Mouse (Mus musculus): ENCODE results near the gene Runx2.
A peak's percentile ranks its signal among the peaks of the same experiment; 100 is the strongest.

Runx2 gene

DNA sequence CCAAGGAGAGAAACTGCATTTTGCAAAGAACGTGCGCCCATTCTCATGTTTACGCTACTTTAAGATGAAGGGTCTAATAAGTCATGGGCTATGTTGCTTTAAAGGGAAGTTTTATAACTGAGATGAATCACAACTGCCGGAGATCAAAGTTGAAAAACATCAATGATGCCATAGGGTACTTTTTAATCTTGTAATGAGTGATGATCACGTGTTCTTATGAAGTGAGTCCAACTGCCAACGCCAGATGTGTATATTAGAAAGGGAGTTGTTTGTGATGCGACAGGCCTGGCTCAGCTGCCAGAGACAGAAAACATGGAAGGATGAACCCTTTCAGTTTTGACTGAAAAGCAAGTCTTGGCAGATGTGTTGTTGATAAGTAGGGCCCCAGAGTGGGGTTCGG is 101.2 kb downstream of the Runx2 start:
- DNase-seq (ENCODE audit: low spot score) = no peak

DNA sequence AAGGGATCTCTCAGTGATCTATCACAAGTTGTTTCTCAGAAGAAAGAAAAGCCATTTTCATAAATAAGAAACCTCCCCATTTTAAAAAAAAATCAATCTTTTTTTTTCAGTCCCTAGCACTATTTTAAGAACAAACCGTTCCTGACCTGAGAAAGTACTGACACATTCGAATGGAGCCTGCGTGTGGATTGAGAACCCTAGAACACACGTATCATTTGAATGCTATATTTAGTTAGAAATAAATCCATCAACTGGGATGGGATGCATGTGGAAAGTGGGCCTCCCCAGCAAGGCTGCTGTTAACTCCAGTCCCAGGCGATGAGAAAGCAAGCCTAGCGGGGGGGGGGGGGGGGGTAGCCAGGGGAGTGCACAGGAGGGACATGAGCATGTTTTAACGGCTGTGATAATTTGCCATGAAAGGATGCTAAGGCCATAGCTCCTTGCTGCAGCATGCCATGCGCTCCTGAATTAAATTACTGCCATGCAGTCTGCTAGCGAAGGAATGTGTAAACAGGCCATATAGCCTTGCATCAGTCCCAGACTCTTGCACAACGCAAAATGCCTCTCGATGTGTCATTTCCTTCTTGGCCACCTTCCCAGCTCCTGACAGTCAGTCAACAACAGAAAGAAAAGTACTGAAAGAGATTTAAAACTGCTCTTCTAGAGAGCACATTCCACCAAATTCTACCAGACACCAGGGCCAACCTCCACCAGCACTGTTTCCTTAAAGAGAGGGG is 104.9 kb downstream of the Runx2 start:
- peak; percentile 49 for DNase-seq (ENCODE audit: low spot score)

DNA sequence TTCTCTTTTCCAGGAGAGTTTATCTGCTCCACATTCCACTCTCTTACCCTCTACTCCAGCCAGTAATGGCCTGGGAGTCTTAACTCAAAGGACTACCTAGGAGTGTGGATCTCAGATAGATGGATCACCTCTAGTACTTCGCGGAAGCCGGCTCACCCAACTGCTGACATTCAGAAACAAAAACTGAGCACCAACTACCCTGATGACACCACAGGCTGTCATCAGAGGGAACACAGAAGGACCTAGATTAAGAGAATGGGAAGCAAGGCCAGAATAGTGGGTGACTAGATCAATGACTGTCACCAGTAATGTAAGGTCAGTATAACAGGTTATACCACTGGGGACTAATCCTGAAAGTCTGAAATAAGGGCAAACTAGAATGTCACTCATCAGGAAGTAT is 106.6 kb downstream of the Runx2 start:
- no peak for DNase-seq (ENCODE audit: low spot score)

DNA sequence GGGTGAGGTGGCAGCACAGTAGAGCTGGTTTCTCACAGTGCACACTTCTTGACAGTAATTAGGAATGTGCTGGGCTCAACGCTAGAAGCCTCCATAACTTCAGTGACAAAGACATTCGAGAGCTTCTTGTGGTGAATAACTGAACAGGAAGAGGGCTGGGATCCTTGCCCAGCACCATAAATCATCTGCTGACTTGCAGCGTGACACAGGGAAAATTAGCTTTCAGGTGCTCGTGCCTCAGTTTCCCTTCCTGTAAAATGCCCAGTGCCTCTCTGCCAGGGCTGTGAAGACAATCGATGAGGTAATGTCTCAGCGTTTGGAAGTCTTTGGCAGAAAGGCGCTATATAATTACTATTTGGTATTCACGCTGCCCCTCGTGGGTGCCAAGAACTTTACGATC is 108.1 kb downstream of the Runx2 start:
- no peak for DNase-seq (ENCODE audit: low spot score)

GRCm38 (mm10) chr17:44702506-44703298 is 111.9 kb downstream of the Runx2 start:
- no peak for DNase-seq (ENCODE audit: low spot score)

DNA sequence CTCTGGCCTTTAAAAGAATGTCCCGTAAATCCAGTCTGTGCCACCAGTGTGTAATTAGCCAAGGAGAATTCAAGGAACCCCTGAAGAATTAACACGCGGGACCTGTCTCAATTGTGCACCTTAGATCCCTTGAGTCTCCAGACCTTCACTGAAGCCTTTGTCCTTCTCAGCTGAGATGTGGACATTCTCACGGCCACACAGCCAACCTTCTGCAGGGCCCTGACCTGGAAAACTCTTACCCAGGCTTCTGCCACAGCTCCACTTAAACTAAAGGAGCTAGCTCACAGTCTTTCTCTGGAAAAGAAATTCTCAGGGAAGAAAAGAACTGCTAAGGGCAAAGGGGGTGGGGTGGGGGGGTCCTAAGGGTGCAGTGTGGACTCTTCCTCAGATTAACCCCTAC is 113.1 kb downstream of the Runx2 start:
- no peak for DNase-seq (ENCODE audit: low spot score)

GRCm38 (mm10) chr17:44700326-44700725 is 114.3 kb downstream of the Runx2 start:
- DNase-seq (ENCODE audit: low spot score) = no peak

GRCm38 (mm10) chr17:44697053-44697452 is 117.5 kb downstream of the Runx2 start:
- no peak for DNase-seq (ENCODE audit: low spot score)

GRCm38 (mm10) chr17:44693552-44693951 is 121.0 kb downstream of the Runx2 start:
- no peak for DNase-seq (ENCODE audit: low spot score)

- DNase-seq (ENCODE audit: low spot score) = no peak
Measured at GRCm38 (mm10) chr17:44691517-44691916, 123.1 kb downstream of the Runx2 start.

DNA sequence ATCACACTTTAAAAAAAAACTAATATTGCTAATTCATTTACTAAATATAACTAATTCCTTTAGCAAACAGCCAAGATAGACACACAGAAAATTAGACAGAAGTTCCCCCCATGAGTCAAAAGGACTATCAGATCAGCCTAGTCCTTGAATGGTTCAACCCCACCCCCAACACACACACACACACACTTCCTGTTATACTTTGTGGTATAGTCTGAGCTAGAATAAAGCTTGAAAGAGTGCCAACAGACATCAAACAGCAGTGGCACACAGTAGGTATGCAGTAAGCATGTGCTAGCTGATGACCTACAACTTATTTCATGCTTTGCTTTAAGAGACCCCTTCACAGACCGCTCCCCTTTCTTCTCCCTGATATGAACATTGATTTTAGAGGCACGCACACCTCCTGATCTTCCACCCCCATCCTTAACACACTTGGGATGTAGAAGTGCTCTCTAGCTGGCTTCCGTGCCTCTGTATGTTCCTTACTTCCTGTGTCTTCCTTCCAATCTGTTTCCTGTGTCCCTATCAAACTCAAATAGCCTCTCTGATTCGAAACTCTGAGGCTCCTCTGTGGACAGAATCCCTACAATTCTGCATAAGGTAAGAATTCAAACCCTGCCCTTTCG is 124.1 kb downstream of the Runx2 start:
- no peak for DNase-seq (ENCODE audit: low spot score)

GRCm38 (mm10) chr17:44688306-44688705 is 126.3 kb downstream of the Runx2 start:
- DNase-seq (ENCODE audit: low spot score) = no peak

DNA sequence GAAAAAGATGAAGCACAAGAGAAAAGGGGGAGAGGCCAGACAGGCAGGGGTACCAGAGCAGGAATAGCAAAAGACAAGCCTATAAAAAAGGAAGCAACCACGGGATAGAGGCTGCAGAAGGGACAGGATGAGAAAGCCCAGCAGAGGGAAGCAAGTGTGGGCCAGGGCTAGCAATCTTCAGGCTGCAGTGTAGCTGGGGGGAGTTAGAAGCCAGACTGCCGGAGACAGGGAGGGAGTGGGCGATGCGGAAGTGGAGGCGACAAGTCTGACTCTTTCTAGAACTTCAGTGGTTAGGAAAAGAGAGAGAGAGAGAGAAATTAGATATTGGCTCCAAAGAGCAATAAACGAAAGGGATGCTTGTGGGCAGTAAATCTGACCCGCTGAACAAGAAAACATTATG is 129.1 kb downstream of the Runx2 start:
- no peak for DNase-seq (ENCODE audit: low spot score)

- no peak for DNase-seq (ENCODE audit: low spot score)
Measured at GRCm38 (mm10) chr17:44683026-44683425, 131.6 kb downstream of the Runx2 start.

DNA sequence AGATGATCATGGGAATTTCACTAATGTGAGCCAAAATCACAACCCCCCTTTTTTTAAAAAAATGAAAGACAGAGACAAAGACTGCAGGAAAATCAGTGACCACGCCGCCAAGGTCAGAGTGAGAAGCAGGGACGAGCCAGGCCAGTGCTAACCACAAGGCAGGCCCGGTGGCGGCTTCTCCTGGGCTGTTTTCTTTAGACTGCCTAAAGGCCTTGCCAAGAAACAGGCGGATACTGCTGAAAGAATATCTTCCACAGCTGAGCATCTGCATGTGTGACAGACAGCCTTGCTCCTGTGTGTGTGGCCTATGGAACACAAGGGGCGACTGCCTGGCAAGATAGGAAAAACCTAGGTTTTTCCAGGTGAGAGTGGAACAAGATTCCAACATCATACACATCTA is 136.8 kb downstream of the Runx2 start:
- no peak for DNase-seq (ENCODE audit: low spot score)

GRCm38 (mm10) chr17:44672806-44673205 is 141.8 kb downstream of the Runx2 start:
- no peak for DNase-seq (ENCODE audit: low spot score)

DNA sequence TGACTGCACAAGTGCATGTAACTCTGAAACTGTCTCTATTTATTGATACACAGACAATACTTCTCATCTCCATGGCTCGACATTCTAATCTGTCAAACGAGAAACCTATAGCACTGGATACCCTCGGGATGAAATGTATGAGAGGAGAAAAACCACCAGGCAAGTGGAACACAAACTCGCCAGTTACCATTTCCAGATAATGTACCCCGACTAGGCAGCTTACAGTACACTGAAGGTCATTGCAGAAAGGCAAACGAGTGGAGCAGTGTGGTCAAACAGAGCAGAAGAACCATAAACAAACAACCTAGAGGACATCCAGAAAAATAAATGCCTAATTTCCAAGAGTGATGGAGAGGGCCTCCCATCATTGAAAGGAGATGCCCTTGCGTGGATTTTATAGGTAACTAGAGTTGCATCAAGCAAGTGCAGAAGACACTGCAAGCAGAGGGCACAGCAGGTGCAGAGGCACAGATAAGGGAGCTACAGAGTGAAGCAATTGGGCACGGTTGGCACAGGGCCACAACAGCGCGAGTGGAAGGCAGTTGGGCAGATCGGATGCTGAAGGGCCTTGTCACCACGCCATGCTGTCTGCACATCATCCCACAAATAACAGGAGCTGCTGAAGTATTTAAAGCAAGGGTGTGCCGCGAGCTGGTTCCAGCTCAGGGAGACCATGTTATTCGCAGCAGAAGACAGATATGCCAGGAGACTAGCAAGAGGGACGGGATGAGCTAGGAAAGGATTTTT is 142.5 kb downstream of the Runx2 start:
- DNase-seq (ENCODE audit: low spot score) = no peak

DNA sequence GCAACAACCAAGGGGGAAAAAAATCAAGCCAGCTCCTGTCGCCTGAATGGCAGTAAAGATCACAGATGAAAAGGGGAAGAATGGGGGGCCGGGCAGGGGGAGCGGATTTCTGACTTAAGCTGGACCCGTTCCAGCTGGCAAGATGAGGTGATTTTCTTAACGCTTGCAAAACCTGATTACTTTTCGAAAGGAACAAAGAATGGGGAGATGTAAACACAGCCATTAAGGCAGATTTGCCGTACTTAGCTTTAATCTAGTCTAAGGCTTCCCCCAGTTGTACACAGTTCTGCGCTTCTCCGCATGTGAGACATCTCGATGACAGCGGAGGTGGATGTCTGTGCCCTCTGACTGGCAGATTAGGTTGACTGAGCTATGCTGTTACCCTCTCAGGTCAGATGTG is 144.6 kb downstream of the Runx2 start:
- DNase-seq (ENCODE audit: low spot score) = no peak

DNA sequence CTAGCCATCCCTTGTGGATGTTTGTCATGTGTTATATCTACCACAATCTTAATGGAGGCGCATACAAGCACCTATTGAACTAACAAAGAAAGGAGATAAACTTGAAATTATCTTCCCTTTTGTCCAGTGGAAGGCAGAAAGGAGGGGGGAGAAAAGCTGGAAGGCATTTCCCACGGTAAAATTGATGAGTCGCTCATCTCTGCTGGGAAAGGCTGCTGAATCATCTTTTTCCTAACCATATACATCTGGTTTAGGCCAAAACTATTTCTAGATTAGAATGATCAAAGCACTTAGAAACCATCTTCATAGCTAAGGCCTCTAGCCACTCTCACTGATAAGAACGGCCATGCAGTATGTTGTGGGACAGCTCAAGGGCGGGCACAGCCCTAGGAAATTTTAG is 147.3 kb downstream of the Runx2 start:
- DNase-seq (ENCODE audit: low spot score) = no peak

DNA sequence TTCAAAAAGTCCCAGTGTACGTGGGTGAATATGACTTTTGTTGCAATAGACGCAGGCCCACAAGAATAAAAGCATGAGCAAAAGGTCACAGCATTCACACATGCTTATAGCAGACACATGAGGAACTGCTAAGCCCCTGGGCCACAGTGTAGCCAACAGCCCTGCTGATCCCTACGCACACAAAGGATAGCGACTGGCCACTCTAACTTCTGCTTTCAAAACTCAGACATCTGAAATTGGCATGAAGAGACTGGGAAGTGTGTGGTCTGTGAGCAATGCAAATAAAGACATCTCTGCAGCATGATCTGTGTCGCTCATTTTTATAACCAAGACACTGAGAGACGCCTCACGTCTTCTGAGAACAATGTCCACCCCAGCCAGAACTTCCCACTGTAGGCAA is 150.7 kb downstream of the Runx2 start:
- DNase-seq (ENCODE audit: low spot score) = no peak

DNA sequence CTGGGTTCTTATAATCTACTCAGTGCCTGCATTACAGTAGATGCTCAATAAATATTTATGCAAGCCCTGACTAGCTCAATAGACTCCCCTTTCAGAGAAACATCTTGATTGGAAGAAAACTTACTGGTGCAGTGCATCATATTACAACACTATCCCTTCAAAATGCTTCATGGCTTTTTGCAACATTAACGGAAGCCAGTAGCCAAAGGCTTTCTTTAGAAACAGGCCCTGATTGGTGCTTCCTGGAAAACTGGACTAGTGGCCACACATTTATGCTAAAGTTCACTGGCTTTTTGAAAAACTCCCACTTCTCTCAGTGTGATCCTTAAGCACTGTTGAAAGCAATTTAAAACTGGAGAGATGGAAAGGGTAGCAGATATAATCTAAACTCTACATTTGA is 151.4 kb downstream of the Runx2 start:
- DNase-seq (ENCODE audit: low spot score) = no peak

- no peak for DNase-seq (ENCODE audit: low spot score)
Measured at GRCm38 (mm10) chr17:44662080-44662706, 152.4 kb downstream of the Runx2 start.
